Mouse (Mus musculus) thymus, adult 2 months (tissue): ENCODE results near the gene Hist1h1c.

ENCODE experiments used
- CTCF ChIP-seq: fragments of 200-500 bp; IDR thresholded peaks from 2 replicates; pipeline ENCODE4 v1.5.1; 2012; ENCODE audit warnings: mild to moderate bottlenecking, control low read depth, low read length, moderate library complexity, borderline replicate concordance; ENCODE audit not compliant: control insufficient read depth, poor library complexity, insufficient read depth; ENCODE audit errors: extremely low read depth
- POLR2A ChIP-seq: fragments of 200-500 bp; IDR thresholded peaks from 2 replicates; pipeline ENCODE4 v1.6.1; 2012; ENCODE audit warnings: mild to moderate bottlenecking, low read length, control low read depth, moderate library complexity; ENCODE audit not compliant: control insufficient read depth, poor library complexity, insufficient read depth; ENCODE audit errors: extremely low read depth

GRCm38 (mm10) chr13:23752742-23753172 is 14.1 kb downstream of the Hist1h1c start:
- TF ChIP-seq CTCF (no peak), POLR2A (no peak)
